Mouse (Mus musculus) midbrain, embryonic 16.5 days (tissue): ENCODE measurements around the gene Exph5. TPM values are rescaled to one million over a fixed set of nuclear protein-coding genes. Genes with fewer than 3 reads are reported as not detected.

Experiments
- ATAC-seq: fragments of 200-750 bp; cut with Nextera tagmentation; 2 replicates; pipeline ENCODE4 v1.8.0; 2017; ENCODE audit warnings: moderate TSS enrichment
- H3K27ac ChIP-seq: fragments of 300-500 bp; sonication (generic); 2 replicates; pipeline ENCODE4 v1.5.1; 2014; ENCODE audit warnings: mild to moderate bottlenecking, low read length, mixed read lengths
- H3K27me3 ChIP-seq: fragments of 300-500 bp; sonication (generic); 2 replicates; pipeline ENCODE4 v1.6.1; 2014; ENCODE audit warnings: low read depth, low read length, mixed read lengths; ENCODE audit not compliant: control insufficient read depth, insufficient read depth
- H3K36me3 ChIP-seq: fragments of 300-500 bp; sonication (generic); 2 replicates; pipeline ENCODE4 v1.6.1; 2014; ENCODE audit warnings: mild to moderate bottlenecking, low read length, moderate library complexity, mixed read lengths; ENCODE audit not compliant: control insufficient read depth, insufficient read depth
- H3K4me1 ChIP-seq: fragments of 300-500 bp; sonication (generic); 2 replicates; pipeline ENCODE4 v1.6.1; 2014; ENCODE audit warnings: mild to moderate bottlenecking, low read length, mixed read lengths; ENCODE audit not compliant: control insufficient read depth, insufficient read depth
- H3K4me2 ChIP-seq: fragments of 300-500 bp; sonication (generic); 2 replicates; pipeline ENCODE4 v1.6.1; 2014; ENCODE audit warnings: mild to moderate bottlenecking, low read length, mixed read lengths
- H3K4me3 ChIP-seq: fragments of 300-500 bp; sonication (generic); 2 replicates; pipeline ENCODE4 v1.5.1; 2014; ENCODE audit warnings: low read depth, mild to moderate bottlenecking, low read length, moderate library complexity, mixed read lengths
- H3K9ac ChIP-seq: fragments of 300-500 bp; sonication (generic); 2 replicates; pipeline ENCODE4 v1.6.1; 2014; ENCODE audit warnings: low read depth, low read length, mixed read lengths
- H3K9me3 ChIP-seq: fragments of 300-500 bp; sonication (generic); replicated peaks from 2 replicates; pipeline ENCODE4 v1.6.1; 2014; ENCODE audit warnings: mild to moderate bottlenecking, low read length, mixed read lengths; ENCODE audit not compliant: control insufficient read depth, poor library complexity, severe bottlenecking
- WGBS: fragments of 180-500 bp; shearing (Covaris S2); extraction: QIAGEN DNeasy Blood & Tissue Kit; methylation state at CpG from one replicate; pipeline ENCODE4 v1.1.7; 2014; 5-methylcytosine and 5-hydroxymethylcytosine counted together
- polyA plus RNA-seq: library from polyadenylated mRNA; unstranded; fragments of >200 nt; fragmentation: Nextera tagmentation; extraction: Ambion mirVana; gene quantifications from 2 replicates; pipeline ENCODE4 v1.2.1, GENCODE M21; 2015

The Exph5 gene
- polyA plus RNA-seq, 1 experiment from 2014 or later, result 0.39 TPM

- WGBS, result 87% methylated on average over 2 of the region's 2 CpGs
- H3K4me3 ChIP-seq, result no peak overlapping the region
- no peak for ATAC-seq
- no peak overlapping the region for H3K9ac ChIP-seq
- H3K36me3 ChIP-seq, result no peaks in the 10 kb centered on the region
- H3K4me2 ChIP-seq, result no peak overlapping the region
- H3K27ac ChIP-seq, result no peak overlapping the region
- H3K4me1 ChIP-seq, result no peaks in the 10 kb centered on the region
- no peaks in the 10 kb centered on the region for H3K27me3 ChIP-seq
- H3K9me3 ChIP-seq, result peaks cover 6% of the 10 kb centered on the region; the same call in 1 of the 2 replicates
Observed at GRCm38 (mm10) chr9:53328203-53328602, 26.7 kb downstream of the Exph5 start.

- ATAC-seq, result no peak
- Histone ChIP-seq H3K9ac (no peak overlapping the region), H3K9me3 (peaks cover 6% of the 10 kb centered on the region; the same call in 1 of the 2 replicates), H3K27ac (no peak overlapping the region), H3K36me3 (no peaks in the 10 kb centered on the region), H3K4me3 (no peak overlapping the region), H3K27me3 (no peaks in the 10 kb centered on the region), H3K4me1 (no peaks in the 10 kb centered on the region), H3K4me2 (no peak overlapping the region)
- WGBS, result 14% methylated on average over 6 of the region's 6 CpGs
Observed at GRCm38 (mm10) chr9:53329301-53330206, 28.1 kb downstream of the Exph5 start.

- 64% methylated on average over 9 of the region's 9 CpGs for WGBS
- ATAC-seq, result no peak
- no peak overlapping the region for H3K27ac ChIP-seq
- no peaks in the 10 kb centered on the region for H3K4me1 ChIP-seq
- no peak overlapping the region for H3K4me2 ChIP-seq
- H3K9ac ChIP-seq, result no peak overlapping the region
- H3K36me3 ChIP-seq, result no peaks in the 10 kb centered on the region
- H3K4me3 ChIP-seq, result no peak overlapping the region
- no peaks in the 10 kb centered on the region for H3K27me3 ChIP-seq
- peaks cover 6% of the 10 kb centered on the region; the same call in 1 of the 2 replicates for H3K9me3 ChIP-seq
Observed at GRCm38 (mm10) chr9:53330247-53330646, 28.8 kb downstream of the Exph5 start.

GRCm38 (mm10) chr9:53333436-53333835 is 32.0 kb downstream of the Exph5 start:
- Histone ChIP-seq H3K36me3 (no peaks in the 10 kb centered on the region), H3K9ac (no peak overlapping the region), H3K9me3 (peaks cover 6% of the 10 kb centered on the region; the same call in 1 of the 2 replicates), H3K4me2 (no peak overlapping the region), H3K27me3 (no peaks in the 10 kb centered on the region), H3K27ac (no peak overlapping the region), H3K4me1 (no peaks in the 10 kb centered on the region), H3K4me3 (no peak overlapping the region)
- no peak for ATAC-seq
- 84% methylated on average over 4 of the region's 4 CpGs for WGBS

GRCm38 (mm10) chr9:53335131-53335530 is 33.7 kb downstream of the Exph5 start:
- ATAC-seq, result no peak
- H3K9ac ChIP-seq, result no peak overlapping the region
- no peaks in the 10 kb centered on the region for H3K27me3 ChIP-seq
- H3K4me1 ChIP-seq, result no peaks in the 10 kb centered on the region
- 88% methylated on average over 3 of the region's 3 CpGs for WGBS
- no peak overlapping the region for H3K4me2 ChIP-seq
- peaks cover 6% of the 10 kb centered on the region; the same call in 1 of the 2 replicates for H3K9me3 ChIP-seq
- H3K4me3 ChIP-seq, result no peak overlapping the region
- H3K27ac ChIP-seq, result no peak overlapping the region
- no peaks in the 10 kb centered on the region for H3K36me3 ChIP-seq

GRCm38 (mm10) chr9:53339603-53340002 is 38.1 kb downstream of the Exph5 start:
- Histone ChIP-seq H3K36me3 (no peaks in the 10 kb centered on the region), H3K4me1 (no peaks in the 10 kb centered on the region), H3K27ac (no peak overlapping the region), H3K9me3 (no peaks in the 10 kb centered on the region), H3K4me3 (no peak overlapping the region), H3K9ac (no peak overlapping the region), H3K4me2 (no peak overlapping the region), H3K27me3 (no peaks in the 10 kb centered on the region)
- ATAC-seq, result no peak
- 78% methylated on average over 7 of the region's 7 CpGs for WGBS

GRCm38 (mm10) chr9:53340328-53340916 is 39.0 kb downstream of the Exph5 start:
- Histone ChIP-seq H3K9me3 (no peaks in the 10 kb centered on the region), H3K36me3 (no peaks in the 10 kb centered on the region), H3K27ac (no peak overlapping the region), H3K27me3 (no peaks in the 10 kb centered on the region), H3K4me1 (no peaks in the 10 kb centered on the region), H3K9ac (no peak overlapping the region), H3K4me3 (peak overlapping the region; percentile 49), H3K4me2 (peak overlapping the region; percentile 83)
- 57% methylated on average over 17 of the region's 17 CpGs for WGBS
- ATAC-seq, result no peak

- Histone ChIP-seq H3K27me3 (no peaks in the 10 kb centered on the region), H3K4me2 (peak overlapping the region; percentile 83), H3K4me3 (peak overlapping the region; percentile 49), H3K9me3 (no peaks in the 10 kb centered on the region), H3K4me1 (no peaks in the 10 kb centered on the region), H3K36me3 (no peaks in the 10 kb centered on the region), H3K9ac (peak overlapping the region; percentile 50), H3K27ac (no peak overlapping the region)
- WGBS, result 9% methylated on average over 14 of the region's 14 CpGs
- ATAC-seq, result no peak
Observed at GRCm38 (mm10) chr9:53340969-53341368, 39.5 kb downstream of the Exph5 start.

- H3K4me3 ChIP-seq, result no peak overlapping the region
- H3K27me3 ChIP-seq, result no peaks in the 10 kb centered on the region
- H3K27ac ChIP-seq, result no peak overlapping the region
- H3K9me3 ChIP-seq, result no peaks in the 10 kb centered on the region
- no peak for ATAC-seq
- no peak overlapping the region for H3K9ac ChIP-seq
- WGBS, result 92% methylated on average over 3 of the region's 3 CpGs
- H3K4me1 ChIP-seq, result no peaks in the 10 kb centered on the region
- no peaks in the 10 kb centered on the region for H3K36me3 ChIP-seq
- no peak overlapping the region for H3K4me2 ChIP-seq
Observed at GRCm38 (mm10) chr9:53341981-53342380, 40.5 kb downstream of the Exph5 start.
